Mouse (Mus musculus) spleen, postnatal 4 days (tissue): ENCODE results near the gene Iars.
"Not testable (repeated sequence)": the region's sequence is repeated elsewhere in the genome, so short reads cannot be mapped to it uniquely, and the experiment has no call there.

Experiments used
- DNase-seq, 2 experiments: peaks; one replicate each; pipeline ENCODE4 v3.0.0; 2022; ENCODE audit warnings: low spot score in 2 of 2

Gene Iars

DNA sequence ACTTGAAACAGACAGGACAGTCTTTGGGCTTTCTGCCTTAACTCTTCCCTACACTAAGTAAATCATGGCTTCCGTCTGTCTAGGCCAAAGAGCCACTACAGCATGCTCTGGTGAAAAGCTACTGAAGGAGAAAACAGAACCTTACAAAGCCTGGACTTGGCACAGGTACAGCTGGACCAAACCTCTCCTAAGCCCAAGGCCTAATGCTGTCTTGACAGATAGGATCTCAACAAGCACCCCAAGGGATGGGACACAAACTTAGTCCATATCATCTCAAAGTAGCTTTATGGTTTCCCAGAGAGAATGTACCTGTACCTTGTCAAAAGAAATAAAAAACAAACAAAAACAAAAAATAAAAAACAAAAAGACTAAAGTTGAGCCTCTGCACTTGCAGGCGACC lies 54.5 kb downstream of the Iars start:
- DNase-seq: no peak

DNA sequence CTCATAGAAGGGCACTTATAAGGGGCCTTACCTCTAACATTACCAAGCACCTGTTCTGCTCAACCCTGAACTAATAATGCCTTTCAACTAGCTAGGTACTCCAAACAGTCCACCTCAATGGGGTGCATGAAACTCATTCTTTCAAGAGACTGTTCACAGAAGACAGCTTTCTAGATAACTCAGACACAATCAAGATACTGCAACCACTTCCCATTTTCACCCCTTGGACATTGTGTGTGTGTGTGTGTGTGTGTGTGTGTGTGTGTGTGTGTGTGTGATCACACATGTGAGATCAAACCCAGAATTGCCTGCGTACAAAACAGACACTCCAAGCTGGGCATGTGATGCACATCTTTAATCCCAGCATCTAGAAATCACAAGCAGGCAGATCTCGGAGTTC lies 56.1 kb downstream of the Iars start:
- no peak for DNase-seq

DNA sequence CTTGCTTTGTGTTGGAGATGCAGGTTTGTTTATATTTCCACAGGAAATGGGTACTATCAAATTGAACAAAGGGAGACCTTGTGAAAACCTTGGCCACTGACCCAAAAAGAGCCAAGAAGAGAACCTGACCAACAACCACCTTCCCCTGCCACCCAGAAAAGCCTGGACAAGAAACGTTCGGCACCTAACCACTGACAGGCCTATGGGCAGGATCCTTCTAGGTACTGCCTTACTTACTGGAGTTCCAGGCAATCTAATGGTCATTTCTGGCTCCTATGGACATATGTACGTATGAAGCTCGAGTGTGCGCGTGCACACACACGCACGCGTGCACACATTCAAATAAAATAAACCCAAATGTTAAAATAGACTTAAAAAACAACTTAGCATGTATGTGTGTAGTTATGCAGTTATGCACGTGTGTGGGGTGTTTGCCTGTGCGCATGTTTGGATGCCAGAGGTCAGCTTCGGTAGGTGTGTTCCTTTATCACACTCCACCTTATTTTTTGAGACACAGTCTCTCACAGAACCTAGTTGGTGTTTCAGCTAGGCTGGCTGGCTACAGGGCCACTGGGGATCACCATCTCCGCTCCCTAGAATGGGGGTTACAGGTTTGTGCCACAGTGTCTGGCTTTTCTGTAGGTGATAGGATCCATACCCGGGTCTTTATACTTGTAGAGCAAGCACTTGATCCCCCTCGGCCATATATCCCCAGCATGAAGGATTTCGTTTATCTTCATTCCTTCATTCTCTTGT lies 59.6 kb downstream of the Iars start:
- DNase-seq: no peak

DNA sequence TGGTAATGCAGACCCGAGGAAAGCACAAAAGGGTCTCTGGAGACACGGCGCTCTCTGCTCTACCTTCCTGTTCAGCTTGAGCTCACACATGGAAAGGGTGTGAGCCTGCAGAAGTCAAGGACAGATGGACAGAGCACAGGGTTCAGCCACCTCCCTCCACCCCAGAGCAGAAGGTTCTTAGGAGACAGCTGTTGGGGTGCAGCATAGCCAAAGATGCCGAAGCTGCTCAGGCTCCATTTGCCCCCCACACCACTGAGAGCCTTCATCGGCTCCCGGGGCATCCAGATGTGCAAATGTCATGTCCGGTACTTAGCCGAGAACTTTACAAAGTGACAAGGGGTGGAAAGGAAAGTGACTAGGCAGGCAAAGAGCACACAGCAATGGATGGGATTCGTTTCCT lies 74.7 kb downstream of the Iars start:
- no peak for DNase-seq

DNA sequence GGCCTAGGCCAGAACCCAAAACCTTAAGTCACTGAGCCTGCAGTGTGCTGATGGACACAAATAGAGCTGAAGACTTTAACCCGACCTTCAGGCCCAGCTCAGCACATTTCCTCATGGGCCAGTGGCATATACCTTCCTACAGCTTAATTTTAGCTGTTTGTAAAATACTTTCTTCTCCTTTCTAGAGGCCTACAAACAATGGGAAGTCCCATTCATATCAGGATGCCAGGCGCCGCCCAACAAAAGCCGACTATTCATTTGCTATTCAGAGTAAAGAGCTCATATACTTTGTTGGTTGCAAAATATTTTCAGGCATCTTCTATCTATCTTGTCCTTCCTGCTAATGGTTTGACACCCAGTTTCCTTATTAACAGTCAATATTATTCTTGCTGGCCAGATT lies 76.1 kb downstream of the Iars start:
- DNase-seq: no peak

DNA sequence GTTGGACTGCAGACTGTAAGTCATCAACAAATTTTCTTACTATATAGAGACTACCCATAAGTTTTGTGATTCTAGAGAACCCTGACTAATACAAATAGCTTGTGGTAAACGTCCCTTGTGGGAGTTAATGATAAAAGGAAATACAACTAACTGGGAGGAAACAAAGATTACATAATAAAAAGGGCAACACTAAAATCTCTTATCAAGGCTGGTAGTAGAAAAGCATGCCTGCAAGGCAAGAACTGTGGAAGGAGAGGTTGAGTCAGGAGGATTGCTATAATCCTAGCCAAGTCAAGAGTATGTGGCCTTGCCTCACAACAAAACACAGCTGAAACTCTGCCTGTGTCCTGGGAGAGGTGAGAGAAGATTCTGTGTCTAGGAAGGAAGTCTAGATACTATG lies 78.8 kb downstream of the Iars start:
- no peak for DNase-seq

DNA sequence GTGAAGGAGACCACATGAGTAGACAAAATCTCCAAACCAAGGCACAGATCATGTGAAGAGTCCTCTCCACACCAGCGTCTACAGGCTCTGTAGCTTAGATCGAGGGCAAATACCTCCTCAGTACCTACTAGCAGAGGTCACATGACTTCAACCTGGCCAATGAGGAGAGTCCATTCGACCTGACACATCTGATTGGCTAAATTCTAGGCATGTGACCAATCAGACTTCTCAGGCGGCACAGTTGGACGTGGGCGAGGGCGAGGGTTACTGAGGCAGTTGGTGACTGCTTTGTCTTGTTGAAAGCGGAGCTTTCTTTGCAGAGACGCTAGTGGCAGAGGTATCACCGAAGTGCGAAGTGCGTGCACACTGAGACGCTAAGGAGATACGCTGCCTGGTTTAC lies 80.3 kb downstream of the Iars start:
- no peak for DNase-seq

DNA sequence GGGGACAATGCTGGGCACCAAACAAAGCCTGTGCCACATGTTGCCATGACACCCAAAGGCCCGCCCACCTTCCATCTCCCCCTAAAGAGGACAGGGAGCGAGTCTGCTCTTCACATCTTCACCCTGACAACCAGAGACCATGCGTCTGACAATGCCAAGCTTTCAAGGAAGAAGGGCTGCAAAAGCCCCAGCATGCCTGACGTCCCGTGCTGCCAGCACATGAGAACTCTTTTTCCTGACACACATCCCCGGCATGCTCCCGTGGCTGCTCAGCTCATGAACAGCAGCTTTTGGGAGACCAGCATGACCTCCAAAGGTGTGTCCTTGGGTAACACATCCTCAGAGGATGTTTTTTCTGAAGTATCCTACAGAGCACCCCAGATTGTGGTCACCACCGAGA lies 83.4 kb downstream of the Iars start:
- no peak for DNase-seq

DNA sequence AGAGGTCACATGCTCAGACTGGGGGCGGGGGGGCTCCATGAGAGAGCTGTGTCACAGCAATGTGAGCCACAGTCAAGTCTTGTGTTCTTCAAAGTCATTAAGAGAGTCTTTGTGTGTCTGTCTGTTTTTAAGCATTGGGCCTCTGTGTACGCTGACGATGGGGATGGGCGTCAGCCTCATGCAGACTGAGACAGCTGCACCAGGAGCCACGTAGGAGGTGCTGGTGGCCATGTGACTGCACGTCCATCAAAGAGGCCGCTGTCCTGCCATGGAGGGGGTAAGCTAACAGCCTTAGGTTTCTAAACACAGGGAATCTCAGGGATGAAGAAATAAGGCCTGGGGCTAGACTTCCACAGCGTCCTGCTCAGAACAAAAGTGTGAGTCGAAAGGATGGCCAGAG lies 84.4 kb downstream of the Iars start:
- no peak for DNase-seq

DNA sequence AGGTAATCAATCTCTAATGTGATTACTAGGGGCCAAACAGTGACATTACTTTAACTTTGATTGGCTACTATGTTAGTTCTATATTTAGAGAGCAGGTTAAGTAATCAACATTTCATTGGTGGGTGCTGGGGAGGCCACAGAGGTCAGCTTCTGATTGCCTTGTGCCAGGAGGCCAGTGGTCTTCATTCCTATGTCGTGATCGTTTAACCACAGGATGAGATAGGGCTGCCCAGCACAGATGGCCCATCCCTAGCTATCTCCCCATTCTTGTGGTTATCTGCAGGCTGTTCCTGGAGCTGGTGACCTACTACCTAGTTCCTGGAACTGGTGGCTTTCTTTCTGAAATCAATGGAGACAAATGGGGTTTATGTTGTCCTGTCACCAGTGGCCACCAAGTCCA lies 86.1 kb downstream of the Iars start:
- DNase-seq: no peak

DNA sequence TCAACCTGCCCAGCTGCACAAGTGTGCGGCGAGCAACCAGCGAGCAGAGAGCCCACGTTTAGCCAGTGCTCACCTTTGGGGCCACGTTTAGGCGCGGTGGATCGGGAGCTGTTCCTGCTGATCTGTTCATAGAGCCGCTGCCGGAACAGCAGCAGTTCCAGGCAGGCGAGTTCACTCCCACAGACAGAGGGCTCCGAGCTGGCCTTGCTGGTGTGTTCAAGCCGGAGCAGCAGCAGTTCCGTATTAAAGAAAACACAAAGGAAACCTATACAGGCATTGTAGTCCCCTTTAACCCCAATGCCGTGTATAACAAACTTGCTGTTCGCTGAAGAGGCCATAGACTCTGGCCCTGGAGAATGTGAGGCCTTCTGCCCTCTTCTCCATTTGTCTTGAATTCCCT lies 87.2 kb downstream of the Iars start:
- no peak for DNase-seq

DNA sequence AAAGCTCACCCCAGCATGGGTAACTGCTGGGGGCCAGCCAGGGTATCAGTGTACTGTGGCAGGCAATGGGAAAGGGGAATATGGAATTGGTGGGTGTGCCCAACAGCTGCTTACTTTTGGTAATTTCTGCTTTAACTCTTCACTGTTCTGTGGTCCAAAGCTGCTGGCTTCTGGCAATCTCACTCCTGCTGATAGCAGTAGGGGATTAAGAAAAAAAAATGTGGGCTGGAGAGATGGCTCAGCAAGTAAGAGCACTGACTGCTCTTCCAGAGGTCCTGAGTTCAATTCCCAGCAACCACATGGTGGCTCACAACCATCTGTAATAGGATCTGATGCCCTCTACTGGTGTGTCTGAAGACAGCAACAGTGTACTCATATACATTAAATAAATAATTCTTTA lies 89.6 kb downstream of the Iars start:
- DNase-seq: not testable (repeated sequence)
